Mouse (Mus musculus) heart, adult 2 months (tissue): Measurements from ENCODE around the gene Retsat.

Experiments used
- CTCF ChIP-seq: fragments of 200-600 bp; IDR thresholded peaks from 2 replicates; pipeline ENCODE4 v1.8.1; 2022; ENCODE audit warnings: antibody characterized with exemption, mild to moderate bottlenecking, moderate library complexity
- POLR2A ChIP-seq: fragments of 200-500 bp; IDR thresholded peaks from 2 replicates; pipeline ENCODE4 v1.6.1; 2011; ENCODE audit warnings: mild to moderate bottlenecking, low read depth, low read length, control low read depth; ENCODE audit not compliant: insufficient read depth

DNA sequence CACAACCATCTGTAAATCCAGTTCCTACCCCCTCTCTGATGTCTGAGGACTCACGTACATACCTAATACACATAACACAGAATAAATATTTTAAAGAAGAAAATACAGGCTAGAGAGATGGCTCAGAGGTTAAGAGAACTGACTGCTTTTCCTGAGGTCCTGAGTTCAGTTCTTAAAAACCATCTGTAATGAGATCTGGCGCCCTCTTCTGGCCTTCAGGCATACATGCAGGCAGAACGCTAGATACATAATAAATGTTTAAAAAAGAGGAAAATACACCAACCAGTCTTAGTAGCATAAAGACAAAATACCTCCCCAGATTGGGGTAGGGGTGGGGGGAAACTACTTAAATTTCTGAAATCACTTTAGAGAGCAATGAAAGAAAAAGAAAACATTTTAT is 59.7 kb downstream of the Retsat start:
- TF ChIP-seq CTCF (peak; percentile 89), POLR2A (no peak)
